In genomic region chr6:112946021-112946811, GRCm38 (mm10) we compare ENCODE assay signal across 8 mouse cellular contexts. TPM values are rescaled to one million over a fixed set of nuclear protein-coding genes. Genes with fewer than 3 reads are reported as not detected.
DNase-seq lines count a peak whose midpoint lies in the region; ATAC-seq and TF ChIP-seq lines count a peak whose summit lies in the region.

No protein-coding gene starts in this region.

- H3K4me2 ChIP-seq in forebrain, embryonic 16.5 days (ENCODE audit: low read length), result peak overlapping the region; percentile 75
- H3K4me2 ChIP-seq in neural tube, embryonic 15.5 days, result peak overlapping the region; percentile 69

- peak; percentile 63 for DNase-seq in adrenal gland, postnatal 10 days
- no peak for DNase-seq in adrenal gland, postnatal 25 days
- no peak for DNase-seq in spleen, adult 2 months (ENCODE audit: low read depth in 1 of 2, low spot score in 2 of 2)
- DNase-seq in spleen, postnatal 10 days (ENCODE audit: low spot score in 2 of 2), result no peak
- peak; percentile 23 to 48 for DNase-seq in kidney, postnatal 4 days
- DNase-seq in layer of hippocampus, adult 9-10 months (ENCODE audit: low spot score), result no peak

- peak overlapping the region; percentile 92 for H3K9ac ChIP-seq in forebrain, embryonic 16.5 days (replicated peaks; ENCODE audit: low read depth, low read length)
- H3K9ac ChIP-seq in neural tube, embryonic 15.5 days (replicated peaks), result peak overlapping the region; percentile 68

- H3K9me3 ChIP-seq in forebrain, embryonic 16.5 days (ENCODE audit: control insufficient read depth, low read length), result no peaks in the 10 kb centered on the region
- no peaks in the 10 kb centered on the region for H3K9me3 ChIP-seq in neural tube, embryonic 15.5 days (replicated peaks)

- TF ChIP-seq CTCF in spleen, adult 2 months (IDR thresholded peaks at IDR 0.05; ENCODE audit: extremely low read depth, insufficient read depth, insufficient read length, insufficient replicate concordance), result no peak

- no peak for TF ChIP-seq POLR2A in spleen, adult 2 months (IDR thresholded peaks at IDR 0.05; ENCODE audit: low read depth, low read length)

- no peak overlapping the region for H3K27ac ChIP-seq in spleen, adult 2 months (ENCODE audit: insufficient read depth, low read length)
- peak overlapping the region; percentile 87 for H3K27ac ChIP-seq in forebrain, embryonic 16.5 days (ENCODE audit: low read length)
- peak overlapping the region; percentile 98 for H3K27ac ChIP-seq in neural tube, embryonic 15.5 days (replicated peaks)

- 21% methylated on average over 12 of the region's 12 CpGs for WGBS in spleen, adult 2 months
- 0% methylated on average over 12 of the region's 12 CpGs for WGBS in forebrain, embryonic 16.5 days
- WGBS in neural tube, embryonic 15.5 days, result 3% methylated on average over 12 of the region's 12 CpGs

- H3K27me3 ChIP-seq in spleen, adult 2 months (ENCODE audit: control insufficient read depth, insufficient read depth, low read length), result no peaks in the 10 kb centered on the region
- no peaks in the 10 kb centered on the region for H3K27me3 ChIP-seq in forebrain, embryonic 16.5 days (replicated peaks; ENCODE audit: control insufficient read depth, insufficient read depth, low read length)
- H3K27me3 ChIP-seq in neural tube, embryonic 15.5 days (replicated peaks), result no peaks in the 10 kb centered on the region

- H3K4me1 ChIP-seq in spleen, adult 2 months (ENCODE audit: control insufficient read depth, insufficient read depth, insufficient read length), result peaks cover 3% of the 10 kb centered on the region; the same call in 1 of the 2 replicates
- H3K4me1 ChIP-seq in forebrain, embryonic 16.5 days (replicated peaks; ENCODE audit: control insufficient read depth, insufficient read depth, low read length), result peaks cover 32% of the 10 kb centered on the region
- peaks cover 49% of the 10 kb centered on the region for H3K4me1 ChIP-seq in neural tube, embryonic 15.5 days

- ATAC-seq in forebrain, embryonic 16.5 days, result no peak
- peak; percentile 36 for ATAC-seq in neural tube, embryonic 15.5 days (ENCODE audit: low FRiP score)

- H3K4me3 ChIP-seq in spleen, adult 2 months (ENCODE audit: extremely low read depth, insufficient read depth, insufficient read length), result peak overlapping the region; percentile 55; the same call in 1 of the 2 replicates
- peak overlapping the region; percentile 92 for H3K4me3 ChIP-seq in forebrain, embryonic 16.5 days (replicated peaks; ENCODE audit: low read length)
- peak overlapping the region; percentile 58 for H3K4me3 ChIP-seq in neural tube, embryonic 15.5 days (replicated peaks)

- H3K36me3 ChIP-seq in spleen, adult 2 months (ENCODE audit: control insufficient read depth, insufficient read depth, low read length), result no peaks in the 10 kb centered on the region
- H3K36me3 ChIP-seq in forebrain, embryonic 16.5 days (ENCODE audit: control insufficient read depth, insufficient read depth), result no peaks in the 10 kb centered on the region
- H3K36me3 ChIP-seq in neural tube, embryonic 15.5 days, result 0 out of 2 replicates have a peak, but pooled peaks cover 2% of the 10 kb centered on the region

RNA-seq across cellular contexts. Expression of gene Srgap3, which starts 0.8 kb away (rescaled TPM):
- total RNA-seq in adrenal gland, postnatal 10 days (2021), result 10 to 100 TPM; 13.2 to 15.8 TPM
- 22.0 and 25.1 TPM in 2 replicates for total RNA-seq in adrenal gland, postnatal 25 days (2021)
- 2.4 and 2.7 TPM in 2 replicates for polyA plus RNA-seq in spleen, adult 2 months (2012; rRNA removed)
- 32.2 and 37.2 TPM in 2 replicates for polyA plus RNA-seq in forebrain, embryonic 16.5 days (2015; fragmentation: Nextera tagmentation; extraction: Ambion mirVana)
- polyA plus RNA-seq in neural tube, embryonic 15.5 days (2015; fragmentation: Nextera tagmentation; extraction: Ambion mirVana), result 24.1 and 26.3 TPM in 2 replicates

Comparison
In these comparisons a context has a peak if more than half of its experiments do, and no peak if none do; other contexts are left out.
1. DNase-seq: peak in adrenal gland, postnatal 10 days (single experiment) and kidney, postnatal 4 days (2 of 2); none in adrenal gland, postnatal 25 days (single experiment), spleen, adult 2 months (0 of 2), spleen, postnatal 10 days (0 of 2) and layer of hippocampus, adult 9-10 months (single experiment).
2. Peak in every context shown above with its lines, with median percentiles within 50 percentile points of each other: H3K4me3 ChIP-seq.